Mouse (Mus musculus): Measurements from ENCODE around the gene Trh. TPM values are rescaled to one million over a fixed set of nuclear protein-coding genes. Genes with fewer than 3 reads are reported as not detected.

Trh gene
- total and polyA plus RNA-seq, 3 experiments, result not detected

GRCm38 (mm10) chr6:92219445-92219844, 25.0 kb downstream of the Trh start:
- no peak overlapping the region for H3K9ac ChIP-seq (ENCODE audit: control insufficient read depth, low read depth, low read length, poor library complexity, severe bottlenecking)
- no peak overlapping the region for H3K4me3 ChIP-seq (ENCODE audit: control insufficient read depth in 1 of 2, insufficient read depth in 1 of 2, low read depth in 2 of 2, low read length in 2 of 2)
- H3K27ac ChIP-seq (ENCODE audit: control insufficient read depth, low read depth, low read length), result no peak overlapping the region
- no peaks in the 10 kb centered on the region for H3K9me3 ChIP-seq (replicated peaks; ENCODE audit: insufficient read depth, low read length)
- peaks cover 0 to 4% of the 10 kb centered on the region in 2 experiments; a peak in 2 of 4 replicates for H3K4me1 ChIP-seq (ENCODE audit: control insufficient read depth in 1 of 2, insufficient read depth in 2 of 2, low read length in 2 of 2)
- peaks cover 0 to 3% of the 10 kb centered on the region in 2 experiments; a peak in 2 of 4 replicates for H3K36me3 ChIP-seq (ENCODE audit: control insufficient read depth in 1 of 2, insufficient read depth in 2 of 2, low read length in 2 of 2)
- peak; percentile 55 for DNase-seq (ENCODE audit: low read depth, low spot score)
- H3K27me3 ChIP-seq (ENCODE audit: control insufficient read depth in 1 of 2, insufficient read depth in 2 of 2, low read length in 2 of 2), result peaks cover 8 to 9% of the 10 kb centered on the region in 2 experiments
- H3K79me2 ChIP-seq (ENCODE audit: control insufficient read depth, insufficient read depth, low read length, poor library complexity), result peaks cover 2% of the 10 kb centered on the region; the same call in 1 of the 2 replicates
- TF ChIP-seq CTCF (IDR thresholded peaks at IDR 0.05 in 2 of 3, conservative IDR thresholded peaks at IDR 0.05 in 1 of 3; ENCODE audit: control insufficient read depth in 1 of 3, insufficient read depth in 1 of 3, low read depth in 2 of 3, low read length in 3 of 3, poor library complexity in 1 of 3, severe bottlenecking in 1 of 3) (peak; percentile 27 to 66 (median 57); a peak in 5 of 6 replicates), CHD2 (IDR thresholded peaks at IDR 0.05; ENCODE audit: low read length) (no peak), E2F4 (IDR thresholded peaks at IDR 0.05; ENCODE audit: borderline replicate concordance, low read depth, low read length) (no peak), MYC (IDR thresholded peaks at IDR 0.05; ENCODE audit: low read depth, low read length) (no peak), ELF1 (IDR thresholded peaks at IDR 0.05; ENCODE audit: low read depth, low read length) (no peak), JUND (IDR thresholded peaks at IDR 0.05; ENCODE audit: low read depth, low read length) (no peak), POLR2AphosphoS5 (IDR thresholded peaks at IDR 0.05; ENCODE audit: borderline replicate concordance, low read depth, low read length) (no peak), ZC3H11A (IDR thresholded peaks at IDR 0.05; ENCODE audit: low read depth, low read length) (peak; percentile 54), MEF2A (IDR thresholded peaks at IDR 0.05; ENCODE audit: extremely low read depth, insufficient replicate concordance, low read depth, low read length, poor library complexity, severe bottlenecking) (no peak), RCOR1 (IDR thresholded peaks at IDR 0.05; ENCODE audit: low read depth, low read length) (no peak), CHD1 (IDR thresholded peaks at IDR 0.05; ENCODE audit: low read depth, low read length) (no peak), ZNF384 (IDR thresholded peaks at IDR 0.05; ENCODE audit: low read depth, low read length) (no peak), TBP (IDR thresholded peaks at IDR 0.05; ENCODE audit: low read depth, low read length) (no peak), MAFK (IDR thresholded peaks at IDR 0.05; ENCODE audit: borderline replicate concordance, low read depth, low read length) (no peak), RAD21 (IDR thresholded peaks at IDR 0.05; ENCODE audit: low read depth, low read length) (peak; percentile 71), MAZ (IDR thresholded peaks at IDR 0.05; ENCODE audit: low read depth, low read length) (no peak), SIN3A (IDR thresholded peaks at IDR 0.05; ENCODE audit: low read length) (no peak), BHLHE40 (IDR thresholded peaks at IDR 0.05; ENCODE audit: borderline replicate concordance, low read depth, low read length) (no peak), ETS1 (IDR thresholded peaks at IDR 0.05; ENCODE audit: low read depth, low read length) (no peak), SMC3 (IDR thresholded peaks at IDR 0.05; ENCODE audit: low read depth, low read length) (peak; percentile 77), NRF1 (IDR thresholded peaks at IDR 0.05; ENCODE audit: insufficient read depth, low read depth, low read length, poor library complexity, severe bottlenecking) (no peak), ZMIZ1 (IDR thresholded peaks at IDR 0.05; ENCODE audit: low read depth, low read length) (no peak), POLR2A (IDR thresholded peaks at IDR 0.05; ENCODE audit: control insufficient read depth in 1 of 2, insufficient read depth in 1 of 2, low read depth in 1 of 2, low read length in 2 of 2, poor library complexity in 1 of 2) (no peak), GATA1 (IDR thresholded peaks at IDR 0.05; ENCODE audit: low read depth, low read length) (no peak), MXI1 (IDR thresholded peaks at IDR 0.05; ENCODE audit: low read depth, low read length) (no peak), MAX (IDR thresholded peaks at IDR 0.05; ENCODE audit: low read length) (no peak)
